Mouse (Mus musculus): ENCODE measurements around the gene Tmem115. TPM values are rescaled to one million over a fixed set of nuclear protein-coding genes. Genes with fewer than 3 reads are reported as not detected.
"Not testable (repeated sequence)": the region's sequence is repeated elsewhere in the genome, so short reads cannot be mapped to it uniquely, and the experiment has no call there.

The Tmem115 gene
- polyA plus RNA-seq, 1 experiment = 28.6 TPM

- H3K27ac ChIP-seq (ENCODE audit: insufficient read depth, low read length) = no peak overlapping the region
These were observed 37.1 kb downstream of the Tmem115 start for GRCm38 (mm10) chr9:107570845-107571244.

DNA sequence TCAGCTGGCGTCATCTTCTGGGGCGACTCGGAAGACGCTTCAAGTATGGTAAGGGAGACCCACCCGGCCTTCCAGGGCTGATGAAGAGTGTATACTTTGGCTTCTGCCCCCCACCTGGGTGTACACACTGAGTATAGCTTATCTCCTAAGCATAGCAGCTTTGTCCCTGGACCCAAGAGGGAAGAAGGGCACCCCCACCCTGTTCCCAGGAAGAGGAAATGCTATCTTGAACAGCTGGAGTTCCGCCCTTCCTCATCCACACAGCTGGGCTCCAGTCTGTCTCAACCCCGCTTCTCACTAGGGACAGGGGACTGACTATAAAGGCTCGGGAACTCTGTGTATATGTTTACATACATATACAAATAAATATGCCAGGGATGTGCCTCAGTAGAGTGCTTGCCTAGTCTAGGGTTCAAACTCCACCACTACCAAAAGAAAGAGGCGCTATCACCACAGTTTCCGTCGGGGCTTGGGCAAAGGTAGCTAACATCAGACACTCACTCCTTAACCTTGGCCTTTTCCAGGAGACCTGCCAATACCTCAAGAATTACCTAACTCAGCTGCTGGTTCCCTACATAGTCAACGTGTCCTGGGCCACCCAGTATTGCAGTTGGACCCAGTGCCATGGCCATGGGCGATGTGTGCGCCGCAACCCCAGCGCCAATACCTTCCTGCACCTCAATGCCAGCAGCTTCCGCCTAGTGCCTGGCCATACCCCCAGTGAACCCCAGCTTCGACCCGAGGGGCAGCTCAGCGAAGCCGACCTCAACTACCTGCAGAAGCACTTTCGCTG, 38.0 kb downstream of the Tmem115 start:
- WGBS = 91% methylated on average over 22 of the region's 22 CpGs
- no peak for DNase-seq (ENCODE audit: low read depth in 1 of 2, low spot score in 2 of 2)
- no peaks in the 10 kb centered on the region for H3K27me3 ChIP-seq (ENCODE audit: control insufficient read depth, insufficient read depth, low read length)
- no peak overlapping the region for H3K4me3 ChIP-seq (ENCODE audit: extremely low read depth, insufficient read depth, insufficient read length)
- H3K36me3 ChIP-seq (ENCODE audit: control insufficient read depth, insufficient read depth, low read length) = no peaks in the 10 kb centered on the region; the same call in 1 of the 2 replicates
- TF ChIP-seq CTCF (IDR thresholded peaks at IDR 0.05; ENCODE audit: extremely low read depth, insufficient read depth, insufficient read length, insufficient replicate concordance) (no peak), POLR2A (IDR thresholded peaks at IDR 0.05; ENCODE audit: low read depth, low read length) (no peak)
- no peak overlapping the region for H3K27ac ChIP-seq (ENCODE audit: insufficient read depth, low read length)
- peaks cover 9% of the 10 kb centered on the region; the same call in 1 of the 2 replicates for H3K4me1 ChIP-seq (ENCODE audit: control insufficient read depth, insufficient read depth, insufficient read length)

More at GRCm38 (mm10) chr9:107570845-107571244, 37.1 kb downstream of the Tmem115 start:
- no peak for TF ChIP-seq POLR2A (IDR thresholded peaks at IDR 0.05; ENCODE audit: low read depth, low read length)
- no peak for TF ChIP-seq CTCF (IDR thresholded peaks at IDR 0.05; ENCODE audit: extremely low read depth, insufficient read depth, insufficient read length, insufficient replicate concordance)
- Histone ChIP-seq H3K4me3 (ENCODE audit: extremely low read depth, insufficient read depth, insufficient read length) (no peak overlapping the region), H3K36me3 (ENCODE audit: control insufficient read depth, insufficient read depth, low read length) (no peaks in the 10 kb centered on the region; the same call in 1 of the 2 replicates), H3K4me1 (ENCODE audit: control insufficient read depth, insufficient read depth, insufficient read length) (peaks cover 9% of the 10 kb centered on the region; the same call in 1 of the 2 replicates), H3K27me3 (ENCODE audit: control insufficient read depth, insufficient read depth, low read length) (no peaks in the 10 kb centered on the region)
- DNase-seq (ENCODE audit: low read depth in 1 of 2, low spot score in 2 of 2) = no peak
- 85% methylated on average over 21 of the region's 21 CpGs for WGBS

GRCm38 (mm10) chr9:107572327-107572662, 38.5 kb downstream of the Tmem115 start:
- H3K27me3 ChIP-seq (ENCODE audit: control insufficient read depth, insufficient read depth, low read length) = no peaks in the 10 kb centered on the region
- no peak overlapping the region for H3K27ac ChIP-seq (ENCODE audit: insufficient read depth, low read length)
- DNase-seq (ENCODE audit: low read depth in 1 of 2, low spot score in 2 of 2) = no peak
- 92% methylated on average over 2 of the region's 2 CpGs for WGBS
- no peak overlapping the region for H3K4me3 ChIP-seq (ENCODE audit: extremely low read depth, insufficient read depth, insufficient read length)
- TF ChIP-seq CTCF (IDR thresholded peaks at IDR 0.05; ENCODE audit: extremely low read depth, insufficient read depth, insufficient read length, insufficient replicate concordance) = no peak
- TF ChIP-seq POLR2A (IDR thresholded peaks at IDR 0.05; ENCODE audit: low read depth, low read length) = no peak
- peaks cover 9% of the 10 kb centered on the region; the same call in 1 of the 2 replicates for H3K4me1 ChIP-seq (ENCODE audit: control insufficient read depth, insufficient read depth, insufficient read length)
- no peaks in the 10 kb centered on the region; the same call in 1 of the 2 replicates for H3K36me3 ChIP-seq (ENCODE audit: control insufficient read depth, insufficient read depth, low read length)

- not testable (repeated sequence) for H3K36me3 ChIP-seq (ENCODE audit: control insufficient read depth, insufficient read depth, low read length); H3K4me1 ChIP-seq (ENCODE audit: control insufficient read depth, insufficient read depth, insufficient read length); DNase-seq (ENCODE audit: low read depth in 1 of 2, low spot score in 2 of 2); H3K27ac ChIP-seq (ENCODE audit: insufficient read depth, low read length); H3K4me3 ChIP-seq (ENCODE audit: extremely low read depth, insufficient read depth, insufficient read length); H3K27me3 ChIP-seq (ENCODE audit: control insufficient read depth, insufficient read depth, low read length)
- 83% methylated on average over 6 of the region's 6 CpGs for WGBS
These were observed 40.0 kb downstream of the Tmem115 start for GRCm38 (mm10) chr9:107573774-107574173.

GRCm38 (mm10) chr9:107575579-107576356, 42.0 kb downstream of the Tmem115 start:
- Histone ChIP-seq H3K4me3 (ENCODE audit: extremely low read depth, insufficient read depth, insufficient read length) (no peak overlapping the region), H3K27me3 (ENCODE audit: control insufficient read depth, insufficient read depth, low read length) (no peaks in the 10 kb centered on the region), H3K36me3 (ENCODE audit: control insufficient read depth, insufficient read depth, low read length) (no peaks in the 10 kb centered on the region; the same call in 1 of the 2 replicates), H3K27ac (ENCODE audit: insufficient read depth, low read length) (no peak overlapping the region), H3K4me1 (ENCODE audit: control insufficient read depth, insufficient read depth, insufficient read length) (peaks cover 7% of the 10 kb centered on the region; the same call in 1 of the 2 replicates)
- TF ChIP-seq CTCF (IDR thresholded peaks at IDR 0.05; ENCODE audit: extremely low read depth, insufficient read depth, insufficient read length, insufficient replicate concordance) (no peak), POLR2A (IDR thresholded peaks at IDR 0.05; ENCODE audit: low read depth, low read length) (no peak)
- no peak for DNase-seq (ENCODE audit: low read depth in 1 of 2, low spot score in 2 of 2)
- WGBS = 90% methylated on average over 14 of the region's 14 CpGs

DNA sequence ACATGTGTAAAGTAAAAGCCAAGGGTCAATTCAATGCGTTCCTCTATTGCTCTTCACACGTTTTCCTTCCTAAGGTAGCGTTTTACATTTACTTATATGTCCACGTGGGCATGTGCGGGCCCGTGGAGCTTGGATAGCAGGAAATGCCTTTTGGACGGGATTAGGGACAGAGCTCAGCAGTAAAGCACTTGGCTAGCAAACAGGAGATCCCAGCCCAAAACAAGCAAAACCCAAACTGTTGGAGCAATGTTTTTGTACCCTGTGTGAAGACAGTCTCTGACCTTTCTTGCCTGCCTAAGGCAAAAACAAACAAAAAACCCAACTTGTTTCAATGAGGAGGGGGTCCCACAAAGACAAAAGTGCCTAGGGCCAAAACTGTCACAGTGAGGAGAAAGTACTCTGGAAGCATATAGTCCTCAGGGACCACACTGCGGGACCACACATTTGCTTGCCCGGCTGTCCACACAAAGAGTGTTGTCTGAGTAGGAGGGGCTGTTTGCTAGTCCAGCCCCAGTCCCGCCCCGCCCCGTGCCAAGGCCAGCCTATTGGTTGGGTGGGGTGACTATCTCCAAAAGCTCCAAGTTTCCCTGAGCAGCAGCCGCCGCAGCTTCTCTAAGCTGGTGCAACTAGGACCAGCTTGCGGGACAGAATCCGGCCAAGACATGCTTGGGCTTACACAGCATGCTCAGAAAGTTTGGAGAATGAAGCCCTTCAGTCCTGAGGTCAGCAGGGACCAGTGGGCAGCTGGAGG, 42.8 kb downstream of the Tmem115 start, which contains the start of gene Hyal1:
Gene Hyal1, plus strand, starts transcription at position 571 of the 751 bp plus-strand sequence.
- H3K27ac ChIP-seq (ENCODE audit: insufficient read depth, low read length) = peak within 1 kb of the TSS; percentile 15; the same call in 1 of the 2 replicates
- TF ChIP-seq POLR2A (IDR thresholded peaks at IDR 0.05; ENCODE audit: low read depth, low read length) (no peak), CTCF (IDR thresholded peaks at IDR 0.05; ENCODE audit: extremely low read depth, insufficient read depth, insufficient read length, insufficient replicate concordance) (no peak)
- no peaks in the 10 kb centered on the region for H3K36me3 ChIP-seq (ENCODE audit: control insufficient read depth, insufficient read depth, low read length)
- no peaks in the 10 kb centered on the region for H3K27me3 ChIP-seq (ENCODE audit: control insufficient read depth, insufficient read depth, low read length)
- 49% methylated on average over 16 of the region's 16 CpGs for WGBS
- H3K4me1 ChIP-seq (ENCODE audit: control insufficient read depth, insufficient read depth, insufficient read length) = peaks cover 11% of the 10 kb centered on the region; the same call in 1 of the 2 replicates
- no peak for DNase-seq (ENCODE audit: low read depth in 1 of 2, low spot score in 2 of 2)
- peak within 1 kb of the TSS; percentile 25; the same call in 1 of the 2 replicates for H3K4me3 ChIP-seq (ENCODE audit: extremely low read depth, insufficient read depth, insufficient read length)
